In the genomic region with DNA sequence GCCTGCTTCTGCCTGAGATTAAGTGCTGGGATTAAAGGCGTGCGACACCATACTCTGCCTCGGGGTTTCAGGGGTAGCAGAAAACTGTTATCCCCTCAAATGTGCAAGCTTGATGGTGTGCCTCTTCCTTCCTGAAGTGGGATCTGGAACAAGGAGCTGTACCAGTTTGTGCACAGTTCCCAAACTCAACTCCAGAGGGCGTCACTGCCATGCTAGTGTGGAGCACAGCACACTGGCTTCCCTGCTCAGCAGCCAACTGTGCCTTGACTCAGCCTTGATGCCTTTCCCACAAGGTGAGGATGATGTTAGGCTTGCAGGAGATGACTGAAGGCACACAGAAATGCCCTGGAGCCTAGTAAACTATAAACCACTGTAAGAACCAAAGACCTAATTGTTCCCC, we compare ENCODE assay signal across 8 mouse cellular contexts. TPM values are rescaled to one million over a fixed set of nuclear protein-coding genes. Genes with fewer than 3 reads are reported as not detected.
A peak's percentile ranks its signal among the peaks of the same experiment; 100 is the strongest.
DNase-seq lines count a peak whose midpoint lies in the region; ATAC-seq and TF ChIP-seq lines count a peak whose summit lies in the region.

No protein-coding gene starts in this region.

- TF ChIP-seq POLR2A in CH12.LX (IDR thresholded peaks at IDR 0.05; ENCODE audit: low read depth, low read length) = no peak
- no peak for TF ChIP-seq POLR2A in bone marrow macrophage, adult 2 months (IDR thresholded peaks at IDR 0.05; ENCODE audit: borderline replicate concordance, low read depth, low read length)

- H3K4me1 ChIP-seq in heart, postnatal 0 days (ENCODE audit: control insufficient read depth, insufficient read depth) = peaks cover 12% of the 10 kb centered on the region
- no peaks in the 10 kb centered on the region for H3K4me1 ChIP-seq in CH12.LX (ENCODE audit: control insufficient read depth in 1 of 2, insufficient read depth in 2 of 2)
- H3K4me1 ChIP-seq in bone marrow macrophage, adult 2 months (ENCODE audit: control insufficient read depth, insufficient read depth, low read length) = peaks cover 17% of the 10 kb centered on the region

- no peaks in the 10 kb centered on the region for H3K27me3 ChIP-seq in heart, postnatal 0 days (ENCODE audit: control insufficient read depth, insufficient read depth, low read length)
- peaks cover 16% of the 10 kb centered on the region for H3K27me3 ChIP-seq in CH12.LX (replicated peaks)

- H3K4me2 ChIP-seq in heart, postnatal 0 days (ENCODE audit: low read depth, low read length) = no peak overlapping the region
- no peak overlapping the region for H3K4me2 ChIP-seq in CH12.LX (ENCODE audit: insufficient read depth, low read depth, poor library complexity, severe bottlenecking)

- no peaks in the 10 kb centered on the region for H3K79me2 ChIP-seq in CH12.LX (replicated peaks; ENCODE audit: control insufficient read depth, extremely low read depth, insufficient read depth, poor library complexity, severe bottlenecking)

- no peak overlapping the region for H3K4me3 ChIP-seq in heart, postnatal 0 days (ENCODE audit: low read depth, low read length)
- H3K4me3 ChIP-seq in CH12.LX (replicated peaks in 1 of 3; ENCODE audit: low read depth in 2 of 3, low read length in 2 of 3, poor library complexity in 1 of 3) = no peak overlapping the region
- no peak overlapping the region for H3K4me3 ChIP-seq in bone marrow macrophage, adult 2 months (ENCODE audit: insufficient read depth, low read length)

- no peaks in the 10 kb centered on the region for H3K9me3 ChIP-seq in heart, postnatal 0 days (replicated peaks; ENCODE audit: control insufficient read depth, low read length)
- H3K9me3 ChIP-seq in CH12.LX (replicated peaks; ENCODE audit: low read length) = peaks cover 7% of the 10 kb centered on the region

- dilution Hi-C loops in CH12.LX (cut with MboI; ENCODE audit: extremely low pct_ligation_motif_present, extremely low pct_unique_long_range_greater_than_20kb, low sequenced_read_pairs) = no loop called here

- intact Hi-C loops in left cerebral cortex, postnatal 36 days (cut with DNase I) = no loop called here

- no peaks in the 10 kb centered on the region for H3K36me3 ChIP-seq in heart, postnatal 0 days (replicated peaks; ENCODE audit: control insufficient read depth, insufficient read depth, low read length)
- H3K36me3 ChIP-seq in CH12.LX (replicated peaks in 1 of 2; ENCODE audit: control insufficient read depth in 1 of 2, insufficient read depth in 1 of 2, low read length in 1 of 2) = no peaks in the 10 kb centered on the region

- TF ChIP-seq CTCF in heart, postnatal 0 days (IDR thresholded peaks at IDR 0.05; ENCODE audit: low read depth) = peak; percentile 36; the same call in 1 of the 2 replicates
- peak; percentile 26 to 45; a peak in 3 of 4 replicates for TF ChIP-seq CTCF in CH12.LX (conservative IDR thresholded peaks at IDR 0.05 in 1 of 2, IDR thresholded peaks at IDR 0.05 in 1 of 2; ENCODE audit: low read depth in 2 of 2, low read length in 2 of 2)
- TF ChIP-seq CTCF in bone marrow macrophage, adult 2 months (IDR thresholded peaks at IDR 0.05; ENCODE audit: low read depth, low read length) = 0 out of 2 replicates have a peak, but pooled peaks have one; percentile 39

- TF ChIP-seq RAD21 in CH12.LX (IDR thresholded peaks at IDR 0.05; ENCODE audit: low read depth, low read length) = peak; percentile 29

- in situ Hi-C loops in CH12.LX (cut with MboI; ENCODE audit: low pct_ligation_motif_present, low pct_unique_long_range_greater_than_20kb, low sequenced_read_pairs) = no loop called here

- H3K27ac ChIP-seq in heart, postnatal 0 days (ENCODE audit: low read depth) = no peak overlapping the region
- H3K27ac ChIP-seq in CH12.LX (ENCODE audit: insufficient read depth, low read depth) = no peak overlapping the region
- H3K27ac ChIP-seq in bone marrow macrophage, adult 2 months (ENCODE audit: insufficient read depth, low read depth, low read length) = no peak overlapping the region

- no peak for TF ChIP-seq EP300 in heart, postnatal 0 days (IDR thresholded peaks at IDR 0.05; ENCODE audit: low read depth)
- TF ChIP-seq EP300 in CH12.LX (IDR thresholded peaks at IDR 0.05; ENCODE audit: low read length) = no peak

- H3K9ac ChIP-seq in heart, postnatal 0 days (replicated peaks; ENCODE audit: low read depth, low read length) = no peak overlapping the region
- no peak overlapping the region for H3K9ac ChIP-seq in CH12.LX (ENCODE audit: insufficient read depth, low read depth)

- DNase-seq in heart, postnatal 0 days (ENCODE audit: low spot score) = no peak
- DNase-seq in heart, adult 11 months = no peak
- DNase-seq in CH12.LX (ENCODE audit: extremely low read depth) = no peak
- peak; percentile 49 to 62 for DNase-seq in left cerebral cortex, postnatal 36 days (ENCODE audit: low spot score in 2 of 2)
- no peak for DNase-seq in embryo, embryonic 10 days (ENCODE audit: low spot score)
- no peak for DNase-seq in gastrocnemius, adult 18-20 months (ENCODE audit: low spot score)

- 52% methylated on average over 4 of the region's 4 CpGs for WGBS in heart, postnatal 0 days

- no peak for ATAC-seq in heart, postnatal 0 days (ENCODE audit: insufficient read depth, low read depth)
- no peak for ATAC-seq in erythroid progenitor cell, adult 5-6 weeks (replicated peaks; ENCODE audit: low FRiP score, poor library complexity, severe bottlenecking)

TF ChIP-seq in CH12.LX, 34 proteins besides CTCF, POLR2A, EP300 and RAD21:
- TF ChIP-seq UBTF (IDR thresholded peaks at IDR 0.05; ENCODE audit: low read depth, low read length) (no peak), MXI1 (IDR thresholded peaks at IDR 0.05; ENCODE audit: low read depth, low read length) (no peak), ZKSCAN1 (IDR thresholded peaks at IDR 0.05; ENCODE audit: borderline replicate concordance, low read depth, low read length) (no peak), TCF12 (IDR thresholded peaks at IDR 0.05; ENCODE audit: low read depth, low read length) (no peak), GABPA (IDR thresholded peaks at IDR 0.05; ENCODE audit: insufficient replicate concordance, low read depth, low read length) (no peak), MYC (IDR thresholded peaks at IDR 0.05; ENCODE audit: low read depth, low read length) (no peak)

RNA-seq across cellular contexts. Expression of gene Nwd1, which starts 1.9 kb away (rescaled TPM):
- total RNA-seq in heart, postnatal 0 days (2014; rRNA removed; ENCODE audit: low replicate concordance) = 2.0 and 2.3 TPM in 2 replicates
- polyA plus RNA-seq in heart, postnatal 0 days (2015; fragmentation: Nextera tagmentation; extraction: Ambion mirVana) = 0.15 and 0.20 TPM in 2 replicates
- 0.04 TPM in 1 of 2 replicates, not detected in the other for total RNA-seq in CH12.LX (2012; rRNA removed)
- total RNA-seq in CH12.LX (2014; rRNA removed) = not detected in 2 replicates
- polyA plus RNA-seq in CH12.LX (2012; ENCODE audit: insufficient read length, low read depth) = not detected in 2 replicates
- 0.08 and 0.11 TPM in 2 replicates for polyA plus RNA-seq in bone marrow macrophage, adult 2 months (2012; ENCODE audit: insufficient read depth, insufficient read length, missing spikeins)
- 10 to 100 TPM; 40.5 to 48.4 TPM for total RNA-seq in left cerebral cortex, postnatal 36 days (2021)
- total RNA-seq in gastrocnemius, adult 18-20 months (2021) = under 1 TPM; 0.97 to 0.98 TPM
- total RNA-seq in erythroid progenitor cell, adult 5-6 weeks (2015; ENCODE audit: low replicate concordance) = 8.3 TPM in 1 of 2 replicates, not detected in the other
- 0.51 TPM in 1 of 2 replicates, not detected in the other for total RNA-seq in erythroid progenitor cell, adult 5-6 weeks (2017; ENCODE audit: low replicate concordance)

Comparison
In these comparisons a context has a peak if more than half of its experiments do, and no peak if none do; other contexts are left out.
1. DNase-seq: peak in left cerebral cortex, postnatal 36 days (2 of 2); none in heart, postnatal 0 days (single experiment), heart, adult 11 months (single experiment), CH12.LX (single experiment), embryo, embryonic 10 days (single experiment) and gastrocnemius, adult 18-20 months (single experiment).
2. RNA of gene Nwd1, which starts 1.9 kb away (total RNA-seq): 40.5 to 48.4 TPM in left cerebral cortex, postnatal 36 days; 2.0 to 2.3 TPM in heart, postnatal 0 days, 0.97 to 0.98 TPM in gastrocnemius, adult 18-20 months, 0.04 TPM in CH12.LX and 0.51 to 8.3 TPM in erythroid progenitor cell, adult 5-6 weeks; every median in the first group is over 4 times any median in the second.
3. Peak in every context shown above with its lines, with median percentiles within 50 percentile points of each other: CTCF ChIP-seq.